Mouse (Mus musculus): ENCODE measurements around the gene Tmem97. TPM values are rescaled to one million over a fixed set of nuclear protein-coding genes. Genes with fewer than 3 reads are reported as not detected.
A peak's percentile ranks its signal among the peaks of the same experiment; 100 is the strongest.

The Tmem97 gene
- total and polyA plus RNA-seq, 3 experiments: 166 to 215 (median 207) TPM

- DNase-seq (ENCODE audit: low read depth, low spot score): peak; percentile 91
- H3K9me3 ChIP-seq (replicated peaks; ENCODE audit: insufficient read depth, low read length): no peaks in the 10 kb centered on the region
These were observed 9.9 kb upstream of the Tmem97 start for GRCm38 (mm10) chr11:78560447-78560846.

DNA sequence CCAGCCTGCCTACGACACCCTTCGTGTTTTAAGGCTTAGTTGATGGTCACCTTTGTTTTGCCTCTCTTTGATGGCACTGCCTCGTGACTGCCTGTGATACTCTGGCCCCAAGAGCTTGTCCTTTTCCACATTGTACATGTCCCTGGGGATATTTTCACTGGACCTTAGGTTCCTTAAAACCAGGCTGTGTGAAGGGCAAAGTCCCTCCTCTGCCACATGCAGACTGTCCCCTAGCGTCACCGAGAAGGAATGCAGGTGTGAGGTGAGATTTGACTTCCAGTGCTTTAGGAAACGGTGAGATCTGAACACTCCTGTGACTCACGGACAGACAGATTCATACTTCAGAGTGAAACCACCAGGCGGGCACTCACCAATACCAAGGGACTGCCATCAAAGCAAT, 6.7 kb upstream of the Tmem97 start:
- Histone ChIP-seq H3K27me3 (ENCODE audit: control insufficient read depth in 1 of 2, insufficient read depth in 2 of 2, low read length in 2 of 2) (no peaks in the 10 kb centered on the region), H3K4me1 (ENCODE audit: control insufficient read depth in 1 of 2, insufficient read depth in 2 of 2, low read length in 2 of 2) (peaks cover 18 to 21% of the 10 kb centered on the region in 2 experiments), H3K9ac (ENCODE audit: control insufficient read depth, low read depth, low read length, poor library complexity, severe bottlenecking) (no peak overlapping the region), H3K4me3 (ENCODE audit: control insufficient read depth in 1 of 2, insufficient read depth in 1 of 2, low read depth in 2 of 2, low read length in 2 of 2) (no peak overlapping the region), H3K27ac (ENCODE audit: control insufficient read depth, low read depth, low read length) (no peak overlapping the region), H3K9me3 (replicated peaks; ENCODE audit: insufficient read depth, low read length) (no peaks in the 10 kb centered on the region), H3K36me3 (ENCODE audit: control insufficient read depth in 1 of 2, insufficient read depth in 2 of 2, low read length in 2 of 2) (peaks cover 0 to 18% of the 10 kb centered on the region in 2 experiments; a peak in 2 of 4 replicates), H3K79me2 (ENCODE audit: control insufficient read depth, insufficient read depth, low read length, poor library complexity) (no peaks in the 10 kb centered on the region)
- DNase-seq (ENCODE audit: low read depth, low spot score): no peak
- TF ChIP-seq RAD21 (IDR thresholded peaks at IDR 0.05; ENCODE audit: low read depth, low read length): no peak
- TF ChIP-seq CHD1 (IDR thresholded peaks at IDR 0.05; ENCODE audit: low read depth, low read length): no peak
- TF ChIP-seq TBP (IDR thresholded peaks at IDR 0.05; ENCODE audit: low read depth, low read length): no peak
- TF ChIP-seq SIN3A (IDR thresholded peaks at IDR 0.05; ENCODE audit: low read length): no peak
- no peak for TF ChIP-seq E2F4 (IDR thresholded peaks at IDR 0.05; ENCODE audit: borderline replicate concordance, low read depth, low read length)
- no peak for TF ChIP-seq MAZ (IDR thresholded peaks at IDR 0.05; ENCODE audit: low read depth, low read length)
- TF ChIP-seq MEF2A (IDR thresholded peaks at IDR 0.05; ENCODE audit: extremely low read depth, insufficient replicate concordance, low read depth, low read length, poor library complexity, severe bottlenecking): no peak
- TF ChIP-seq HCFC1 (IDR thresholded peaks at IDR 0.05; ENCODE audit: low read depth, low read length): no peak
- no peak for TF ChIP-seq ZKSCAN1 (IDR thresholded peaks at IDR 0.05; ENCODE audit: low read depth, low read length)
- no peak for TF ChIP-seq MYB (IDR thresholded peaks at IDR 0.05; ENCODE audit: low read depth, low read length)
- no peak for TF ChIP-seq JUND (IDR thresholded peaks at IDR 0.05; ENCODE audit: low read depth, low read length)
- no peak for TF ChIP-seq SMC3 (IDR thresholded peaks at IDR 0.05; ENCODE audit: low read depth, low read length)
- TF ChIP-seq MAFK (IDR thresholded peaks at IDR 0.05; ENCODE audit: borderline replicate concordance, low read depth, low read length): no peak
- TF ChIP-seq MYC (IDR thresholded peaks at IDR 0.05; ENCODE audit: low read depth, low read length): no peak
- TF ChIP-seq POLR2A (IDR thresholded peaks at IDR 0.05; ENCODE audit: control insufficient read depth in 1 of 2, insufficient read depth in 1 of 2, low read depth in 1 of 2, low read length in 2 of 2, poor library complexity in 1 of 2): no peak

More at GRCm38 (mm10) chr11:78560447-78560846, 9.9 kb upstream of the Tmem97 start:
- Histone ChIP-seq H3K36me3 (ENCODE audit: control insufficient read depth in 1 of 2, insufficient read depth in 2 of 2, low read length in 2 of 2) (peaks cover 0 to 16% of the 10 kb centered on the region in 2 experiments; a peak in 2 of 4 replicates), H3K27ac (ENCODE audit: control insufficient read depth, low read depth, low read length) (no peak overlapping the region), H3K4me1 (ENCODE audit: control insufficient read depth in 1 of 2, insufficient read depth in 2 of 2, low read length in 2 of 2) (peaks cover 12 to 15% of the 10 kb centered on the region in 2 experiments), H3K79me2 (ENCODE audit: control insufficient read depth, insufficient read depth, low read length, poor library complexity) (no peaks in the 10 kb centered on the region), H3K9ac (ENCODE audit: control insufficient read depth, low read depth, low read length, poor library complexity, severe bottlenecking) (no peak overlapping the region), H3K4me3 (ENCODE audit: control insufficient read depth in 1 of 2, insufficient read depth in 1 of 2, low read depth in 2 of 2, low read length in 2 of 2) (no peak overlapping the region), H3K27me3 (ENCODE audit: control insufficient read depth in 1 of 2, insufficient read depth in 2 of 2, low read length in 2 of 2) (no peaks in the 10 kb centered on the region)
- TF ChIP-seq GABPA (IDR thresholded peaks at IDR 0.05; ENCODE audit: low read depth, low read length) (no peak), ETS1 (IDR thresholded peaks at IDR 0.05; ENCODE audit: low read depth, low read length) (no peak), RAD21 (IDR thresholded peaks at IDR 0.05; ENCODE audit: low read depth, low read length) (peak; percentile 98), USF1 (IDR thresholded peaks at IDR 0.05; ENCODE audit: low read depth, low read length) (no peak), UBTF (IDR thresholded peaks at IDR 0.05; ENCODE audit: borderline replicate concordance, insufficient read depth, low read depth, low read length) (no peak), JUND (IDR thresholded peaks at IDR 0.05; ENCODE audit: low read depth, low read length) (no peak), EP300 (IDR thresholded peaks at IDR 0.05; ENCODE audit: low read depth in 1 of 2, low read length in 2 of 2) (0 out of 4 replicates have a peak, but pooled peaks of 1 of the 2 experiments have one; percentile 4), ZNF384 (IDR thresholded peaks at IDR 0.05; ENCODE audit: low read depth, low read length) (no peak), USF2 (IDR thresholded peaks at IDR 0.05; ENCODE audit: borderline replicate concordance in 1 of 2, insufficient read depth in 1 of 2, low read depth in 1 of 2, low read length in 2 of 2) (no peak), GATA1 (IDR thresholded peaks at IDR 0.05; ENCODE audit: low read depth, low read length) (no peak), SMC3 (IDR thresholded peaks at IDR 0.05; ENCODE audit: low read depth, low read length) (peak; percentile 97), ZKSCAN1 (IDR thresholded peaks at IDR 0.05; ENCODE audit: low read depth, low read length) (no peak), SIN3A (IDR thresholded peaks at IDR 0.05; ENCODE audit: low read length) (peak; percentile 31; the same call in 1 of the 2 replicates), CTCF (IDR thresholded peaks at IDR 0.05 in 2 of 3, conservative IDR thresholded peaks at IDR 0.05 in 1 of 3; ENCODE audit: control insufficient read depth in 1 of 3, insufficient read depth in 1 of 3, low read depth in 2 of 3, low read length in 3 of 3, poor library complexity in 1 of 3, severe bottlenecking in 1 of 3) (peak; percentile 86 to 98 (median 93)), TBP (IDR thresholded peaks at IDR 0.05; ENCODE audit: low read depth, low read length) (no peak), ZC3H11A (IDR thresholded peaks at IDR 0.05; ENCODE audit: low read depth, low read length) (peak; percentile 94), HCFC1 (IDR thresholded peaks at IDR 0.05; ENCODE audit: low read depth, low read length) (no peak), TAL1 (IDR thresholded peaks at IDR 0.05; ENCODE audit: low read length) (no peak), NELFE (IDR thresholded peaks at IDR 0.05; ENCODE audit: low read depth, low read length) (peak; percentile 8; the same call in 1 of the 2 replicates), MYC (IDR thresholded peaks at IDR 0.05; ENCODE audit: low read depth, low read length) (0 out of 2 replicates have a peak, but pooled peaks have one; percentile 45)

Data from MEL (cell line).